Mouse (Mus musculus): ENCODE results near the gene Efna5.

- TF ChIP-seq POLR2A (IDR thresholded peaks at IDR 0.05; ENCODE audit: low read depth, low read length): no peak
- no peak for TF ChIP-seq CTCF (conservative IDR thresholded peaks at IDR 0.05; ENCODE audit: insufficient read depth, insufficient read length, low read depth, low read length)
Measured at GRCm38 (mm10) chr17:62748803-62749619, 132.1 kb downstream of the Efna5 start.
